Mouse (Mus musculus) lung, embryonic 15.5 days (tissue): ENCODE measurements at regions not wholly inside any gene's neighbourhood (a gene's known extent, or its start where the extent isn't known, plus 50 kb on each side); places are given as distances from the start of the nearest gene placed in this dataset.

Source experiments
- ATAC-seq: fragments of 200-750 bp; cut with Nextera tagmentation; 2 replicates; pipeline ENCODE4 v1.8.0; 2017; ENCODE audit warnings: moderate number of reproducible peaks, borderline replicate concordance; ENCODE audit not compliant: low FRiP score, low TSS enrichment; ENCODE audit errors: extremely low read depth
- H3K27ac ChIP-seq: fragments of 300-500 bp; sonication (generic); 2 replicates; pipeline ENCODE4 v1.5.1; 2015; ENCODE audit warnings: moderate library complexity, mild to moderate bottlenecking, inconsistent platforms
- H3K27me3 ChIP-seq: fragments of 300-500 bp; sonication (generic); 2 replicates; pipeline ENCODE4 v1.6.1; 2015; ENCODE audit warnings: inconsistent platforms
- H3K36me3 ChIP-seq: fragments of 300-500 bp; sonication (generic); 2 replicates; pipeline ENCODE4 v1.6.1; 2015; ENCODE audit warnings: inconsistent platforms
- H3K4me1 ChIP-seq: fragments of 300-500 bp; sonication (generic); 2 replicates; pipeline ENCODE4 v1.6.1; 2015; ENCODE audit warnings: inconsistent platforms
- H3K4me2 ChIP-seq: fragments of 300-500 bp; sonication (generic); 2 replicates; pipeline ENCODE4 v1.6.1; 2015; ENCODE audit warnings: inconsistent platforms, mild to moderate bottlenecking, moderate library complexity
- H3K4me3 ChIP-seq: fragments of 300-500 bp; sonication (generic); 2 replicates; pipeline ENCODE4 v1.5.1; 2015; ENCODE audit warnings: mild to moderate bottlenecking, inconsistent platforms
- H3K9ac ChIP-seq: fragments of 300-500 bp; sonication (generic); 2 replicates; pipeline ENCODE4 v1.6.1; 2015; ENCODE audit warnings: inconsistent platforms
- H3K9me3 ChIP-seq: fragments of 300-500 bp; sonication (generic); 2 replicates; pipeline ENCODE4 v1.6.1; 2016; ENCODE audit warnings: inconsistent platforms
- WGBS: fragments of 180-500 bp; shearing (Covaris S2); methylation state at CpG from one replicate; pipeline ENCODE4 v1.1.7; 2015; 5-methylcytosine and 5-hydroxymethylcytosine counted together

GRCm38 (mm10) chr16:86887605-86888004, 466.4 kb upstream of the N6amt1 start:
- H3K36me3 ChIP-seq = no peaks in the 10 kb centered on the region
- H3K9me3 ChIP-seq = no peaks in the 10 kb centered on the region
- H3K4me2 ChIP-seq = no peak overlapping the region
- H3K27ac ChIP-seq = no peak overlapping the region
- no peak for ATAC-seq
- no peaks in the 10 kb centered on the region for H3K4me1 ChIP-seq
- H3K27me3 ChIP-seq = no peaks in the 10 kb centered on the region
- WGBS = 70% methylated on average over 4 of the region's 4 CpGs
- no peak overlapping the region for H3K9ac ChIP-seq
- H3K4me3 ChIP-seq = no peak overlapping the region

- H3K4me3 ChIP-seq = no peak overlapping the region
- no peak for ATAC-seq
- H3K4me1 ChIP-seq = no peaks in the 10 kb centered on the region
- H3K27me3 ChIP-seq = no peaks in the 10 kb centered on the region
- H3K27ac ChIP-seq = no peak overlapping the region
- H3K36me3 ChIP-seq = no peaks in the 10 kb centered on the region
- no peak overlapping the region for H3K4me2 ChIP-seq
- 58% methylated on average over 7 of the region's 7 CpGs for WGBS
- H3K9ac ChIP-seq = no peak overlapping the region
- no peaks in the 10 kb centered on the region for H3K9me3 ChIP-seq
These were observed 470.1 kb upstream of the N6amt1 start for GRCm38 (mm10) chr16:86883862-86884261.

GRCm38 (mm10) chr16:86882529-86882928, 471.5 kb upstream of the N6amt1 start:
- Histone ChIP-seq H3K4me2 (no peak overlapping the region), H3K9ac (no peak overlapping the region), H3K4me1 (no peaks in the 10 kb centered on the region), H3K4me3 (no peak overlapping the region), H3K36me3 (no peaks in the 10 kb centered on the region), H3K27me3 (no peaks in the 10 kb centered on the region), H3K9me3 (no peaks in the 10 kb centered on the region), H3K27ac (no peak overlapping the region)
- peak; percentile 52; the same call in 1 of the 2 replicates for ATAC-seq
- WGBS = 17% methylated on average over 6 of the region's 6 CpGs

GRCm38 (mm10) chr16:86881583-86881982, 472.4 kb upstream of the N6amt1 start:
- Histone ChIP-seq H3K27me3 (no peaks in the 10 kb centered on the region), H3K27ac (no peak overlapping the region), H3K9me3 (no peaks in the 10 kb centered on the region), H3K4me1 (no peaks in the 10 kb centered on the region), H3K36me3 (no peaks in the 10 kb centered on the region), H3K4me3 (no peak overlapping the region), H3K4me2 (no peak overlapping the region), H3K9ac (no peak overlapping the region)
- ATAC-seq = no peak
- WGBS = 67% methylated on average over 5 of the region's 5 CpGs

GRCm38 (mm10) chr16:86860828-86861227, 493.2 kb upstream of the N6amt1 start:
- Histone ChIP-seq H3K27me3 (no peaks in the 10 kb centered on the region), H3K9ac (no peak overlapping the region), H3K9me3 (no peaks in the 10 kb centered on the region), H3K4me1 (no peaks in the 10 kb centered on the region), H3K36me3 (no peaks in the 10 kb centered on the region), H3K4me2 (no peak overlapping the region), H3K4me3 (no peak overlapping the region), H3K27ac (no peak overlapping the region)
- no peak for ATAC-seq
- WGBS = 88% methylated on average over 2 of the region's 2 CpGs

GRCm38 (mm10) chr16:86855891-86856290, 498.1 kb upstream of the N6amt1 start:
- H3K4me3 ChIP-seq = no peak overlapping the region

GRCm38 (mm10) chr16:86855312-86855711, 498.7 kb upstream of the N6amt1 start:
- H3K27me3 ChIP-seq = no peaks in the 10 kb centered on the region
- H3K4me1 ChIP-seq = no peaks in the 10 kb centered on the region
- ATAC-seq = no peak
- H3K27ac ChIP-seq = no peak overlapping the region
- no peaks in the 10 kb centered on the region for H3K36me3 ChIP-seq
- H3K9ac ChIP-seq = no peak overlapping the region
- 71% methylated on average over 4 of the region's 4 CpGs for WGBS
- no peak overlapping the region for H3K4me2 ChIP-seq
- no peaks in the 10 kb centered on the region for H3K9me3 ChIP-seq
- H3K4me3 ChIP-seq = no peak overlapping the region

More at GRCm38 (mm10) chr16:86855891-86856290, 498.1 kb upstream of the N6amt1 start:
- H3K9ac ChIP-seq = no peak overlapping the region
- H3K27ac ChIP-seq = no peak overlapping the region
- no peaks in the 10 kb centered on the region for H3K36me3 ChIP-seq
- H3K4me1 ChIP-seq = no peaks in the 10 kb centered on the region
- H3K9me3 ChIP-seq = no peaks in the 10 kb centered on the region
- WGBS = 52% methylated on average over 2 of the region's 2 CpGs
- no peak for ATAC-seq
- no peaks in the 10 kb centered on the region for H3K27me3 ChIP-seq
- no peak overlapping the region for H3K4me2 ChIP-seq

- ATAC-seq = no peak
- no peak overlapping the region for H3K9ac ChIP-seq
- no peaks in the 10 kb centered on the region for H3K27me3 ChIP-seq
- no peak overlapping the region for H3K4me2 ChIP-seq
- H3K4me1 ChIP-seq = no peaks in the 10 kb centered on the region
- H3K36me3 ChIP-seq = no peaks in the 10 kb centered on the region
- H3K9me3 ChIP-seq = no peaks in the 10 kb centered on the region
- no peak overlapping the region for H3K27ac ChIP-seq
- WGBS = 62% methylated on average over 1 of the region's 1 CpGs
- no peak overlapping the region for H3K4me3 ChIP-seq
These were observed 500.6 kb upstream of the N6amt1 start for GRCm38 (mm10) chr16:86853398-86853797.

- no peaks in the 10 kb centered on the region for H3K36me3 ChIP-seq
- peaks cover 9% of the 10 kb centered on the region; the same call in 1 of the 2 replicates for H3K4me1 ChIP-seq
- H3K9ac ChIP-seq = no peak overlapping the region
- no peaks in the 10 kb centered on the region for H3K9me3 ChIP-seq
- H3K4me2 ChIP-seq = no peak overlapping the region
- H3K4me3 ChIP-seq = no peak overlapping the region
- no peaks in the 10 kb centered on the region for H3K27me3 ChIP-seq
- 25% methylated on average over 6 of the region's 6 CpGs for WGBS
- ATAC-seq = peak; percentile 69; the same call in 1 of the 2 replicates
- 0 out of 2 replicates have a peak overlapping the region, but pooled peaks have one; percentile 4 for H3K27ac ChIP-seq
These were observed 515.3 kb upstream of the N6amt1 start for GRCm38 (mm10) chr16:86838457-86839337.

GRCm38 (mm10) chr16:86827645-86828044, 526.3 kb upstream of the N6amt1 start:
- no peak overlapping the region for H3K4me3 ChIP-seq
- H3K27ac ChIP-seq = no peak overlapping the region
- 23% methylated on average over 1 of the region's 1 CpGs for WGBS
- no peak overlapping the region for H3K9ac ChIP-seq
- peaks cover 8% of the 10 kb centered on the region for H3K4me1 ChIP-seq
- H3K4me2 ChIP-seq = no peak overlapping the region
- H3K27me3 ChIP-seq = no peaks in the 10 kb centered on the region
- peak; percentile 75; the same call in 1 of the 2 replicates for ATAC-seq
- no peaks in the 10 kb centered on the region for H3K36me3 ChIP-seq
- H3K9me3 ChIP-seq = no peaks in the 10 kb centered on the region

GRCm38 (mm10) chr16:86826641-86827040, 527.3 kb upstream of the N6amt1 start:
- 51% methylated on average over 4 of the region's 4 CpGs for WGBS
- Histone ChIP-seq H3K9me3 (no peaks in the 10 kb centered on the region), H3K36me3 (no peaks in the 10 kb centered on the region), H3K27me3 (no peaks in the 10 kb centered on the region), H3K27ac (no peak overlapping the region), H3K4me1 (peaks cover 8% of the 10 kb centered on the region), H3K9ac (no peak overlapping the region), H3K4me2 (no peak overlapping the region), H3K4me3 (no peak overlapping the region)
- ATAC-seq = no peak

GRCm38 (mm10) chr16:86823496-86823895, 530.5 kb upstream of the N6amt1 start:
- Histone ChIP-seq H3K4me1 (peaks cover 8% of the 10 kb centered on the region), H3K9me3 (no peaks in the 10 kb centered on the region), H3K9ac (no peak overlapping the region), H3K27me3 (no peaks in the 10 kb centered on the region), H3K27ac (no peak overlapping the region), H3K4me3 (no peak overlapping the region), H3K36me3 (no peaks in the 10 kb centered on the region), H3K4me2 (no peak overlapping the region)
- 37% methylated on average over 1 of the region's 1 CpGs for WGBS
- no peak for ATAC-seq
